Mouse (Mus musculus) midbrain, embryonic 16.5 days (tissue): ENCODE measurements around the gene Setd1b. TPM values are rescaled to one million over a fixed set of nuclear protein-coding genes. Genes with fewer than 3 reads are reported as not detected.

Experiments
- ATAC-seq: fragments of 200-750 bp; cut with Nextera tagmentation; 2 replicates; pipeline ENCODE4 v1.8.0; 2017; ENCODE audit warnings: moderate TSS enrichment
- H3K27ac ChIP-seq: fragments of 300-500 bp; sonication (generic); 2 replicates; pipeline ENCODE4 v1.5.1; 2014; ENCODE audit warnings: mild to moderate bottlenecking, low read length, mixed read lengths
- H3K27me3 ChIP-seq: fragments of 300-500 bp; sonication (generic); 2 replicates; pipeline ENCODE4 v1.6.1; 2014; ENCODE audit warnings: low read depth, low read length, mixed read lengths; ENCODE audit not compliant: control insufficient read depth, insufficient read depth
- H3K36me3 ChIP-seq: fragments of 300-500 bp; sonication (generic); 2 replicates; pipeline ENCODE4 v1.6.1; 2014; ENCODE audit warnings: mild to moderate bottlenecking, low read length, moderate library complexity, mixed read lengths; ENCODE audit not compliant: control insufficient read depth, insufficient read depth
- H3K4me1 ChIP-seq: fragments of 300-500 bp; sonication (generic); 2 replicates; pipeline ENCODE4 v1.6.1; 2014; ENCODE audit warnings: mild to moderate bottlenecking, low read length, mixed read lengths; ENCODE audit not compliant: control insufficient read depth, insufficient read depth
- H3K4me2 ChIP-seq: fragments of 300-500 bp; sonication (generic); 2 replicates; pipeline ENCODE4 v1.6.1; 2014; ENCODE audit warnings: mild to moderate bottlenecking, low read length, mixed read lengths
- H3K4me3 ChIP-seq: fragments of 300-500 bp; sonication (generic); 2 replicates; pipeline ENCODE4 v1.5.1; 2014; ENCODE audit warnings: low read depth, mild to moderate bottlenecking, low read length, moderate library complexity, mixed read lengths
- H3K9ac ChIP-seq: fragments of 300-500 bp; sonication (generic); 2 replicates; pipeline ENCODE4 v1.6.1; 2014; ENCODE audit warnings: low read depth, low read length, mixed read lengths
- H3K9me3 ChIP-seq: fragments of 300-500 bp; sonication (generic); replicated peaks from 2 replicates; pipeline ENCODE4 v1.6.1; 2014; ENCODE audit warnings: mild to moderate bottlenecking, low read length, mixed read lengths; ENCODE audit not compliant: control insufficient read depth, poor library complexity, severe bottlenecking
- WGBS: fragments of 180-500 bp; shearing (Covaris S2); extraction: QIAGEN DNeasy Blood & Tissue Kit; methylation state at CpG from one replicate; pipeline ENCODE4 v1.1.7; 2014; 5-methylcytosine and 5-hydroxymethylcytosine counted together
- polyA plus RNA-seq: library from polyadenylated mRNA; unstranded; fragments of >200 nt; fragmentation: Nextera tagmentation; extraction: Ambion mirVana; gene quantifications from 2 replicates; pipeline ENCODE4 v1.2.1, GENCODE M21; 2015

Setd1b gene
- polyA plus RNA-seq, 1 experiment from 2014 or later = 10.0 TPM

- WGBS = 1% methylated on average over 20 of the region's 20 CpGs
- peak overlapping the region; percentile 94 for H3K4me3 ChIP-seq
- H3K4me1 ChIP-seq = peaks cover 53% of the 10 kb centered on the region
Measured at GRCm38 (mm10) chr5:123137044-123137909, 4.7 kb upstream of the Setd1b start.

GRCm38 (mm10) chr5:123137910-123138229, 4.1 kb upstream of the Setd1b start:
- WGBS = under 1% methylated on average over 5 of the region's 6 CpGs
- H3K4me1 ChIP-seq = peaks cover 47% of the 10 kb centered on the region
- ATAC-seq = no peak

More at GRCm38 (mm10) chr5:123137044-123137909, 4.7 kb upstream of the Setd1b start:
- Histone ChIP-seq H3K9ac (peak overlapping the region; percentile 100), H3K27me3 (no peaks in the 10 kb centered on the region), H3K36me3 (no peaks in the 10 kb centered on the region), H3K27ac (peak overlapping the region; percentile 100), H3K9me3 (no peaks in the 10 kb centered on the region), H3K4me2 (peak overlapping the region; percentile 87)
- ATAC-seq = no peak

GRCm38 (mm10) chr5:123138230-123138911, 3.6 kb upstream of the Setd1b start:
- Histone ChIP-seq H3K36me3 (no peaks in the 10 kb centered on the region), H3K9me3 (no peaks in the 10 kb centered on the region), H3K27ac (peak overlapping the region; percentile 100), H3K4me1 (peaks cover 43% of the 10 kb centered on the region), H3K27me3 (no peaks in the 10 kb centered on the region), H3K4me3 (peak overlapping the region; percentile 94), H3K9ac (peak overlapping the region; percentile 100), H3K4me2 (peak overlapping the region; percentile 87)
- no peak for ATAC-seq
- 0% methylated on average over 26 of the region's 40 CpGs for WGBS

More at GRCm38 (mm10) chr5:123137910-123138229, 4.1 kb upstream of the Setd1b start:
- Histone ChIP-seq H3K36me3 (no peaks in the 10 kb centered on the region), H3K9me3 (no peaks in the 10 kb centered on the region), H3K4me2 (peak overlapping the region; percentile 87), H3K27ac (peak overlapping the region; percentile 100), H3K9ac (peak overlapping the region; percentile 100), H3K4me3 (peak overlapping the region; percentile 94), H3K27me3 (no peaks in the 10 kb centered on the region)

GRCm38 (mm10) chr5:123138953-123139721, 2.9 kb upstream of the Setd1b start:
- no peaks in the 10 kb centered on the region for H3K36me3 ChIP-seq
- H3K27ac ChIP-seq = peak overlapping the region; percentile 100
- peak overlapping the region; percentile 87 for H3K4me2 ChIP-seq
- no peak for ATAC-seq
- no peaks in the 10 kb centered on the region for H3K27me3 ChIP-seq
- H3K4me3 ChIP-seq = peak overlapping the region; percentile 94
- WGBS = under 1% methylated on average over 39 of the region's 39 CpGs
- H3K9ac ChIP-seq = peak overlapping the region; percentile 100
- H3K9me3 ChIP-seq = no peaks in the 10 kb centered on the region
- H3K4me1 ChIP-seq = peaks cover 40% of the 10 kb centered on the region

GRCm38 (mm10) chr5:123139722-123140627, 2.0 kb upstream of the Setd1b start:
- Histone ChIP-seq H3K27me3 (no peaks in the 10 kb centered on the region), H3K9ac (peak overlapping the region; percentile 100), H3K4me2 (peak overlapping the region; percentile 87), H3K27ac (peak overlapping the region; percentile 100), H3K36me3 (no peaks in the 10 kb centered on the region), H3K4me1 (peaks cover 40% of the 10 kb centered on the region), H3K9me3 (no peaks in the 10 kb centered on the region), H3K4me3 (peak overlapping the region; percentile 94)
- ATAC-seq = no peak
- under 1% methylated on average over 28 of the region's 28 CpGs for WGBS

GRCm38 (mm10) chr5:123140694-123141554, 1.1 kb upstream of the Setd1b start:
- peak overlapping the region; percentile 94 for H3K4me3 ChIP-seq
- peak overlapping the region; percentile 100 for H3K27ac ChIP-seq
- no peaks in the 10 kb centered on the region for H3K27me3 ChIP-seq
- no peaks in the 10 kb centered on the region for H3K9me3 ChIP-seq
- H3K4me1 ChIP-seq = peaks cover 41% of the 10 kb centered on the region
- H3K36me3 ChIP-seq = no peaks in the 10 kb centered on the region
- ATAC-seq = peak; percentile 74
- whole genome bisulfite sequencing = 0% methylated on average over 31 of the region's 31 CpGs
- peak overlapping the region; percentile 100 for H3K9ac ChIP-seq
- peak overlapping the region; percentile 95 for H3K4me2 ChIP-seq

- no peaks in the 10 kb centered on the region for H3K36me3 ChIP-seq
- peak overlapping the region; percentile 100 for H3K9ac ChIP-seq
- H3K4me1 ChIP-seq = peaks cover 39% of the 10 kb centered on the region
- H3K4me3 ChIP-seq = peak overlapping the region; percentile 94
- no peaks in the 10 kb centered on the region for H3K9me3 ChIP-seq
- no peaks in the 10 kb centered on the region for H3K27me3 ChIP-seq
- ATAC-seq = no peak
- peak overlapping the region; percentile 100 for H3K27ac ChIP-seq
- under 1% methylated on average over 37 of the region's 38 CpGs for WGBS
- H3K4me2 ChIP-seq = peak overlapping the region; percentile 95
Measured at GRCm38 (mm10) chr5:123141555-123142160, 335 bp upstream of the Setd1b start.
